Mouse (Mus musculus) MEL (cell line): ENCODE measurements around the gene Lamp1.

ENCODE experiments used
- CTCF ChIP-seq, 3 experiments: IDR thresholded peaks in 2 of 3; conservative IDR thresholded peaks in 1 of 3; 2 replicates each; pipeline ENCODE4 v1.5.1; 2011 to 2012; ENCODE audit warnings: low read length in 3 of 3, low read depth in 2 of 3, mild to moderate bottlenecking in 2 of 3, improper control_type of control experiment in 1 of 3, inconsistent platforms in 1 of 3, mixed read lengths in 1 of 3, moderate library complexity in 1 of 3; ENCODE audit not compliant: control insufficient read depth in 1 of 3, insufficient read depth in 1 of 3, poor library complexity in 1 of 3, severe bottlenecking in 1 of 3
- E2F4 ChIP-seq: IDR thresholded peaks from 2 replicates; pipeline ENCODE4 v1.6.1; 2011; ENCODE audit warnings: low read depth, low read length, improper control_type of control experiment, borderline replicate concordance
- EP300 ChIP-seq, 2 experiments: IDR thresholded peaks; 2 replicates each; pipeline ENCODE4 v1.6.1; 2011; ENCODE audit warnings: improper control_type of control experiment in 2 of 2, low read length in 2 of 2, low read depth in 1 of 2, mild to moderate bottlenecking in 1 of 2
- ETS1 ChIP-seq: IDR thresholded peaks from 2 replicates; pipeline ENCODE4 v1.6.1; 2012; ENCODE audit warnings: low read depth, mild to moderate bottlenecking, inconsistent platforms, low read length, improper control_type of control experiment, moderate library complexity
- NELFE ChIP-seq: IDR thresholded peaks from 2 replicates; pipeline ENCODE4 v1.6.1; 2011; ENCODE audit warnings: low read depth, low read length, improper control_type of control experiment
- RCOR1 ChIP-seq: IDR thresholded peaks from 2 replicates; pipeline ENCODE4 v1.6.1; 2012; ENCODE audit warnings: low read depth, mild to moderate bottlenecking, inconsistent platforms, low read length, improper control_type of control experiment
- SIN3A ChIP-seq: IDR thresholded peaks from 2 replicates; pipeline ENCODE4 v1.6.1; 2012; ENCODE audit warnings: low read length, improper control_type of control experiment, inconsistent platforms
- UBTF ChIP-seq: IDR thresholded peaks from 2 replicates; pipeline ENCODE4 v1.6.1; 2012; ENCODE audit warnings: low read depth, mild to moderate bottlenecking, inconsistent platforms, low read length, improper control_type of control experiment, moderate library complexity, borderline replicate concordance; ENCODE audit not compliant: insufficient read depth
- USF1 ChIP-seq: IDR thresholded peaks from 2 replicates; pipeline ENCODE4 v1.6.1; 2014; ENCODE audit warnings: low read depth, mild to moderate bottlenecking, inconsistent platforms, low read length, improper control_type of control experiment, moderate library complexity

GRCm38 (mm10) chr8:13117096-13117495 lies 41.9 kb upstream of the Lamp1 start:
- no peak for TF ChIP-seq SIN3A
- TF ChIP-seq E2F4 = no peak
- TF ChIP-seq CTCF (IDR thresholded peaks at IDR 0.05 in 2 of 3, conservative IDR thresholded peaks at IDR 0.05 in 1 of 3; ENCODE audit: control insufficient read depth in 1 of 3, insufficient read depth in 1 of 3, low read depth in 2 of 3, low read length in 3 of 3, poor library complexity in 1 of 3, severe bottlenecking in 1 of 3) = no peak
- TF ChIP-seq EP300 (IDR thresholded peaks at IDR 0.05; ENCODE audit: low read depth in 1 of 2, low read length in 2 of 2) = no peak
- TF ChIP-seq NELFE = no peak
- no peak for TF ChIP-seq UBTF
- TF ChIP-seq RCOR1 = no peak
- TF ChIP-seq USF1 = no peak
- TF ChIP-seq ETS1 = no peak
